Mouse (Mus musculus) adrenal gland, postnatal 36 days (tissue): ENCODE results near the gene Cdh10. TPM values are rescaled to one million over a fixed set of nuclear protein-coding genes. Genes with fewer than 3 reads are reported as not detected.

Source experiments
- DNase-seq, 2 experiments: peaks; one replicate each; pipeline ENCODE4 v3.0.0; 2021; ENCODE audit warnings: mixed read lengths in 1 of 2
- long read RNA-seq, 2 experiments: library from polyadenylated mRNA; stranded (forward); transcript quantifications; one replicate each; pipeline ENCODE4 v2.0.0; 2021; ENCODE audit warnings: borderline sequencing depth in 2 of 2
- total RNA-seq, 2 experiments: library from RNA; stranded (reverse); gene quantifications; 2 replicates each; pipeline ENCODE4 v1.2.3; 2021

The Cdh10 gene
- total RNA-seq, result under 1 TPM in 1 of 2 experiments, not detected in 1; 0.26 TPM
- long read RNA-seq, experiment 1, result 0 reads
- long read RNA-seq, experiment 2, result 0 reads

DNA sequence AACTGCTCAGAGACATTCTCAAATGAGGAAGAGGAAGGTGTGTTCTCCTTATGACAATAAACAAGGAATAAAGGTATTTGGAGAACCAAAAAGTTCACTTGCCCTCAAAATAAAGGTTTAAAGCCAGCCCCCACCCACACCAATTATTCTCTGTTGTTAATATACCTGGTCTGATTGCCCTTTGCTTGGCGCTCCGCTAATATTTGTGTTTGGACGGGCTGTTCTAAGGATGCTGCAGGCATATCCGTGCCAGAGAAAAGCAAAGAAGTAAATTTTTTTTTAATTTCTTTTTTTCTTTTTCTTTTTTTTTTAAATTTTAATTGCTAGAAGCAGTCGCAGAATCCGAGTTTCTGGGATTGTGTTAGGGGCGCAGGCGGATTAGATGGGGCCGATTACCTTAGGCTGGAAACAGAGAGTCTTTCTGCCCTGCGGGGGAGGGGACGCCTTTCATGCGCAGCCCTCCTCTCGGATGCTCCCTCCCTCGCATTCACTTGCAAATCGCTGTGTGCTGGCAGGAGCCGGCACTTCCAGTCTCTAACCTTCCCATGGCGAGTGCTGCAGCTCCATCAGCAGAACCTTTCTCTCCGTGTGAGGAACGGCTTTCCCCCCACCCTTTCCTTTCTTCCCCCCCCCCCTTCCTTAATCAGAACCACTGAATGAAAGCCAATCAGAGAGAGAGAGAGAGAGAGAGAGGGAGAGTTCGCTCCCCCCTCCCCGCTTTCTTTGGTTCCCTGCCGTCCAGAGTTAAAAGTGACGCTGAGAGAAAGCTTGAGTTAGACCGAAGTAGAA, at the start of gene Cdh10:
Gene Cdh10 (plus strand): TSS at position 763 of the 789 bp plus-strand sequence.
- DNase-seq, result peak; percentile 12 to 13

DNA sequence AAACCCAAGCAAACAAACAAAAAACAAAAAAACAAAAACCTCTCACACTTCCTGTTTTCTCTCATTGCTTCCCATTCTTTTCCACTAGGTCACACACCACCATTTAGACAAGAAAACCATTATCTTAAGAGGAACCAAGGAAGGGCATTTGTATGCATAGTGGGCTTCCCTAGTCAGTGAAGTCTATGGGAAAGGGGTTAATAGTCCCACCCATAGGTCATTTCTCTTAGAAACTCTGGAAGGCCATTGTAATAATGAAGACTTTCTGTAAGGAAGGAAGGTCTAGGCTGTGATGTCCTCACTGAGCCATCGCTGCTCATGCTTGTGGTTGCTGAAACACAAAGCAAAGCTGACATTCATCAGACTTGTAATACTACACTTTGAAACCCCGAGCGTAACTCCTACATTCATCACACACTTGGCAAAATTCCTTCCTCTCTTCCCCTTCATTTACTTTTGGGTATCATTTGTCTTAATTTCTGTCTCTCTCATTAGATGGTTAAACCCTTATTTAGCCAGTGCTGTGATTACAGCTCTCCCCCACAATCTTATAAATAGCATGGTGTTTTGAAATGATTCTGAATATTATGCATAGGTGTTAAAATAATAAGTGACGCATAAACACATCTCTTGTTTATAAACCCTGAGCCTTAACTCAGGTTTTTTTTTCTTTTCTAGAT, 9.5 kb upstream of the Cdh10 start:
- DNase-seq, result no peak

DNA sequence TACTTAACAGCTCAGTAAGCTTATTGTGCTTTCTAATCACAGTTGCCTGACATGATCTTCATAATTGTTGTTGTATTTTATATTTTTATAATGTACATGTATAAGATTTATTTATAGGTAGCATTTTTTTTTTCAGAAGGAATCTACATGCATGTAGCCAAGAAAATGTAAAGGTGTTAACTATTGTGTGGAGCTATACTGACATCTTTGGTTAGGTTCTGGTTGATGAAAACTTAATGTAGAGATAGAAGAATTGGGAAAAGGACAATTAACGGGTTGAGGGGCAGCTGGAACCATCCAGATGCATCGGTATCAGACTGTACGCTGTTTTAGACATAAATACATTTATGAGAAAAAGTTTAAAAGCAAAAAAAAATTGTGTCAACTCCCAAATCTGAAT, 1.0 kb upstream of the Cdh10 start:
- DNase-seq, result no peak

DNA sequence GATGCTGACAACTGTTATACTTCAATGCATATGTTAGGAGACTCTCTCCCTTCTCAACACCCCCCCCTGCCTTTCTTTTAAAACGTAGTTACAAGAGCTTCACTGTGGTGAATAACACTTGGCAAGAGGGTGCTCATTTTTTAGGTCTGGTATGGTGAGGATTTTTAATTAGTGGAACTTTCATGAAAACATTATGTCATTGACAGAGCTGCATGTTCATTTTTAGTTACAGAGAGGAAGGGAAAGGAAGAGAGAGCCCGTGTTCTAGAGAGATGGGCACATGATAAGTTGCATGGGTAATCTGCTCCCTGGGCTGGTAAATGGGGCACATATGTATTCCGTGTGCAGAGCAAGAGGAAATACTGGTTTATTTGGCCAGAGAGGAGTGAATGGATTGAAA, 1.5 kb downstream of the Cdh10 start:
- DNase-seq, result no peak

DNA sequence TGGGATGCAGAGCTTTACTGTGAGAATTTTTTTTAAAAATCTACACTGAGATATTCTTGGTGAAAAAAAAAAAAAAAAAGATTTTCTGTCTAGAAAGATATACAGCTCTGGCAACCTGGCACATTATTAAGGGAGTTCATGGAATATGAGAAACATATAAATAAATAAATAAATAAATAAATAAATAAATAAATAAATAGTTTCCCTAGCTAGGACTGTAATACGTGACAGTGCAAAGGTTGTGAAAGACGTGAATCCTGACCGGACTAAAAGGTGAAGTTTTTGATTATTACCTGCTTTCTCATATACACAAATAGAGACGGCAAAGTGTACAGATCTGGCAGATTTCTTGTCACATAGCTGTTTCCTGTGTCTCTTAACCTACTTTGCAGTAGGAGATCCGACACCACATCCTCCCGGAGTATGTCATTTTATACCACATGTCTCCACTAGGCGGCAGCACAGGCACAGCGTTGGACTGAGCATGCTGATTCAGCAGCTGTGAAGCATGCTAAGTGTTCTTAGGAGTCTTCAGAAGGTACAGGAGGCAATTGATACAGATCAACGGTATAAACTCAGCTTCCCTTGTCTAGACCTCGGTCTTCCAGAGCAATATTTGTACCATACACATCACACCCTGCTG, 2.5 kb downstream of the Cdh10 start:
- peak; percentile 77 to 82 for DNase-seq

DNA sequence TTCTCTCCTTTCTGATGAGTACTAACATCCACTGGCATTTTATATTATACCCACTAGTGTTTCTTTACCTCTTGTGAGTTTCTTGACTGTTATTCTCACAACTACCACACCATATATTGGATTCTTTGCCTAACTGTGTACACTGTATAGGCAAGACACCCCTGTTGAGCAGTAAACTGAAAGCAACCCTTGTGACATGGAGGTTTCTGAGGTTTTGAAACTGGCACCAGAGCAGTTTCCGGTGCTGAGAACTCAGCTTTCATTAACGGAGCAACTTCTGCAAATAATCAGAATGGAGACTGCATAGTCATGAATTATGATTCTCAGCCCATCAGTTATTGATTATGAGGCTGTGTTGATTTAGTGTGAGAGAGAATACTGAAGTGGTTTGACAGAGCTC, 4.7 kb downstream of the Cdh10 start:
- no peak for DNase-seq

DNA sequence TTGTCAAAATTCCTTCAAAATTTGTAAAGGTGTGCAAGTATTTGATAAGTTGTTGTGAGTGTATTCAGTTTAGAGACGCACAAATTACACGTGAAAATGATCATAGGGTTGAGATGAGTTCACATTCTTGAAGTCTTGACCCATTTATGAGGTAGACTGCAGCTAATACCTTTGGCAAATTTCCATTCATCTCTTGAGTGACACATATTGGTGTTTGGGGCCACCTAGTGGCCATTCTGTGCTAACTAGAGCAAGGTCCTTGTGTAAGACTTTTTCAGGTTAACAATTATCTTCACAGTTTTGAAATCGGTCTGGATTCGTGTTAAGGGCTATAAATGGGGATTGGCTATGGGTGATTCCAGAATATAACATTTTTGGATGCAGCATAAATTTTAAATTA, 13.5 kb downstream of the Cdh10 start:
- peak; percentile 50 to 51 for DNase-seq

DNA sequence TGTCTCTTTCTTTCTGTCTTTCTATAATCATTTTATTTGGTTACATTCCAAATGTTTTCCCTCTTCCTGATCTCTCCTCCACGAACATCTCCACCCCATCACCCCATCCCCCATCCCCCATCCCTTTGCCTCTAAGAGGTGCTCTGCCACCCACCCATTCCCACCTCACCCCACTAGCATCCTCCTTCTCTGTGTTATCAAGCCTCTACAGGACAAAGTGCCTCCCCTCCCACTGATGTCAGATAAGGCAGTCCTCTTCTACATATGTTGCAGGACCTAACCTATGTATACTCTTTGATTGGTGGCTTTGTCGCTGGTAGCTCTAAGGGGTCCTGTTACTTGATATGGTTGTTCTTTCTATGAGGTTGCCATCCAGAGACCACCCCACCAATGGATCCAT, 23.0 kb downstream of the Cdh10 start:
- DNase-seq, result no peak

DNA sequence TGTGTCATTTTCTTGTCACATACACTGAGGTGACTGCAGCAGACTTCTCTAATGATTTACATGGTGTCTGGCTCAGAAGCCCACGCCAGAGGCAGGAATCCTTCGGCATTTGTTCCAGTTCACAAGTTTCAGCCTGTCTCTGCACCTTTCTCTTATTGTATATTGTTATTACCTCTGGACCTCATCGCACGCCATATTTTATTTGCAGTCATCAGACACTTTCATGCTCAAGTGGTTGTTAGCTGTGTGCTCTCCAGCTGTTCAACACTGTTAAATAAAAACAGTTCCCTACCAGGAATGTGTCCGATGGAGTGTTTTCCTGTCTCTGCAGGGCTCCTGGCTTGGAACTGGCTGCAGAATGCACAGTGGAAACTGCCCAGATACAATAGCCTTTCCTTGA, 26.1 kb downstream of the Cdh10 start:
- DNase-seq, result no peak

DNA sequence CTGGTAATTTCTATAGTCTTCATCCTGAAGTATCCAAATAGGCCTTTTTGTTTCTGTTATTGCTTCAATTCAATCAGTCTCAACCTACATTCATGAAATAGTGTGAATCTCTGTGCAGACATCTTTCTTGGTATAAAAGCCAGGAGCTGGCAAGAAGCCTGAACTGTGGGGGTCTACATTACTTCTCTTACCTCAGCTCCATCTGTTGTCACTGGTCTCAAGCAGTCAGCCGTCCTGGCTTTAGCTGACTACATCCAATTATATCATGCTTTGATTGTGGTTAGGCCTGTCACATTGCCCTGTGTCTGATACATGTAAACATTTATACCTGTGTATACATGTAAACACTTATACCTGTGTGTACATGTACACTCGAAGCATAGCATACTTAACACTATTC, 31.8 kb downstream of the Cdh10 start:
- DNase-seq, result no peak

DNA sequence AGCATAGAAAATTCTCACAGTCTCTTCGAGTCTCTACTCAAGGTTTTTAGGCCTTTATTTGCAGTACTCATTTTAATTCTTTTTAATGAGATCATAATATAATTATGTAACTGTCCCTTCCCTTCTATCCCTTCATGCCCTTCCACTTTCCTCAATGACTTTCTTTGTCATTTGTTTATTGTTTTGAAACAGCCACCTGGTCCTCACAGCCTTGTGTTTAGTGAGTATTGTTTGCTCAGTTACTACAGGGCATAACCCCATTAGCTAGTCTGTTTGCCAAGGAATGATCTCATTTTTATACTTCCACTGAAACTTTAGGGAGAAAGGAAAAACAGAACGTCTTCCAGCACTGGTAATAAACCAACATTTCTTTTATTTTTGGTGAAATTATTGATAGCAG, 39.4 kb downstream of the Cdh10 start:
- no peak for DNase-seq

DNA sequence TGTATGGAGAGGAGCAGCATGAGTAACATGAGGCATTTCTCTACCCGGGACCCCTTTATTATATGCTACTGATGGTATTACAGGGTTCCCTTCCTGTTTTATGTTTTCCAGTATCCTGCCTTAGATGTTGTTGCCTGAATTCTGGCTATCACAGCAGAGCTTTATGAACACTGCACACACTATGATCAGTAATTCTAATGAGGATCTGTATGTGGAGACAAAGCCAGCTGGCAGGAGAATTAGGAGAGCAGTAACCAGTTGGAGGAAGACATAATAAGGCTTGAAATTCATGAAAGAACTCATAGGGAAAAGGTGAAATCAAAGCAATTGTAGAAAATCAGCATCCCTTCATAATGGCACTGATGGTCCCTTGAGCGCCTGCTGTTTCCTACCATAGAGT, 51.1 kb downstream of the Cdh10 start:
- DNase-seq, result no peak

DNA sequence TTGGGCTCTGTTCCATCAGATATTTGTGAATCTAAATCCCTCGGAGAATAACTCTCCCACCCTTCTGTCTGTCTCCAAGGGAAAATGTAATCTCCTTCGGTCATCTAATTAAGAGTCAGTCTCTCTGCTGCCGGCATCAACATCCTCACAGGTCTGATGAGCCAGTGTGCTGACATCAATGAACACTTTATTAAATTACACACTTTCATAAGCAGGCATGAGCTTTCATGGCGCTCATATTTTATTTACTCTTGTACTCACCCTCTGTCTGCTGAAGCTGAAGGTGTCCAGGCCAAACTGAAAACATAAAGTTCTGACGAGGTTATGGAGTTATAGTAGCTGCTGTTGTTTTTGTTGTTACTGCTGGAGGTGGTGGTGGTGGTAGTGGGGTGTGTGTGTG, 62.7 kb downstream of the Cdh10 start:
- no peak for DNase-seq

DNA sequence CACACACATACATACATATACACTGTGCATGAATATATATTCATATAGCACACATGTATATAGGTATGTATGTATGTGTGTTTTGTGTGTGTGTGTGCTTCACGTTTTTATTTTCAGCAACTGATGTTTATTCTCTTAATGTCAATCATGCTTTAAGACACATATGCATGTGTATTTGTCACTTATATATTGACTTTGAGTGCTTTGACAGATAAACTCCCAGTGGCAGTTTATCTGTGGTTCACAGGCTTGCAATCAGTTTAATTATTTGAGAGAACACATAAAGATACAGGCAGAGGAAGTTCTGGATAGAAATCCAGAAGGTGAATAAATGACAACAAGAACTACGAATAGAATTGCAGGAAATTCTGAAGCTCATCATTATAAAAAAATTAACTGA, 67.9 kb downstream of the Cdh10 start:
- no peak for DNase-seq

DNA sequence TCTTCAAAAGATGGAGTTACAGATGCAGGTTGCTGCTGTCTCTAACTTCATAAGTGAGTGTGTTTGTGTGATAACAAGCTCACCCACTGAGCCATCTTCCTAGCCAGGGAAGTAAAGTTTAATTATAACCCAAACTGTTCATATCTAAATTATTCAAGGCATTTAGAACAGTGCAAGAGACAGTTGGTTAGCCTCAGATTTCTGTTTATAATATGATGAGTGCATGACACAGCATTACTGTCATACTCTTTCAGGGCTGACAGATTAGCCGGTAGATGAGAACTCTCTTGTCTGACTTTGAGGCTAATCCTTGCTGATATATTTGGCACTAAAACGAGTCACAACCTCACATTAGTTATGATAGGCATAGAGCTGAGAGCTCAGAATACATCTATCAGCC, 70.2 kb downstream of the Cdh10 start:
- DNase-seq, result no peak

DNA sequence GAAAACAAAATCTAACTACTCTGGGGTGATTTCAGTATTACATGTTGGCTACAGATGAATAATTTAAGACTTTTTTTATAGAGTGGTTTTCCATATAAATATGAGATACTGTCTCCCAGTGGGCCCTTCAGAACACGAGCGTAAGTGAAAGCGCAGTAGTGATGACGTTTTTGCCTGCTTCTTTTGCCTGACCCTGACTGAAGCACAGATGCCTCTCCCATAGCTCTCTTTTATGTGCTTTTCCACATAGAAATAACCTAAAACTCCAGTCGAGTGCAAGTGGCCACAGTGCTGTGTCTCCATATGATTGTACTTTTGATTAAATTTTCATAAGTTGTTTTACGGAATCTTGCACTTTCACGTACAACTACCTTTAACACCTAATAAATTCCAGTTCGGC, 71.6 kb downstream of the Cdh10 start:
- no peak for DNase-seq

DNA sequence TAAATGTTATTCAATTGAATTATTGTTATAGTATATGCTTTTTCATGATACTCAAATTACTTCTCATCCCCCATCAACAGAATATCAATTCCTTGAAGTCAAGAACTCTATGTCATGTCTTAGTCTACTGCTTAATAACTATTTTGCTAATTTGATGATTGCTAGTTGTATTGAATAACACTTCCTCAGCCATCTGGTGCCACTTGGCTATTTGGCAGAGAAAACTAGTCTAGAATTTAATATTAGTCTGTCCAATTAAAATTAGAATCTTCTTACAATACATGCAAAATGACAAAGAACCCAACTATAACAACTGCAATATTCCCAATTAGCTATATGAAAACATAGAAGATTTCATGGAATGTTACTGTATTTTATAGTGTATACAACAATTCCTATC, 82.0 kb downstream of the Cdh10 start:
- no peak for DNase-seq

DNA sequence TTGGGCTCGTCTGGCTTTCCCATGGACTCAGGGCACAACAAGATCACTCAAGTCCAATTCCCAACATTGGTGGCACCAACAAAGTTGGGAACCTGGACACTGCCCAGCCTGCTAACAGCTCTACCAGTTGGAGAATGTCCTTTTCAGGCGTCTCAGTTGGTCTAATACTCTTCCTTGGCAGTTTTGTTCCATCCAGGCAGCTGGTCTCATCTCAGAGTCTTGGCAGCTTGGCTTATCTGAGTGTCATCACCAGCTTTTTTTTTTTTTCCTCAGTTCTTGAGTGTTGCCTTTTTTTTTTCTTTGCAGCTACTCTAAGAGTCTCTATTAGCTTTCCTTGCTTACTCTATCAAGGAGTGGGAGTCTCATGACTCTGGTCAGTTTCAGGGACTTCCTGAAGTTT, 85.4 kb downstream of the Cdh10 start:
- DNase-seq, result no peak

DNA sequence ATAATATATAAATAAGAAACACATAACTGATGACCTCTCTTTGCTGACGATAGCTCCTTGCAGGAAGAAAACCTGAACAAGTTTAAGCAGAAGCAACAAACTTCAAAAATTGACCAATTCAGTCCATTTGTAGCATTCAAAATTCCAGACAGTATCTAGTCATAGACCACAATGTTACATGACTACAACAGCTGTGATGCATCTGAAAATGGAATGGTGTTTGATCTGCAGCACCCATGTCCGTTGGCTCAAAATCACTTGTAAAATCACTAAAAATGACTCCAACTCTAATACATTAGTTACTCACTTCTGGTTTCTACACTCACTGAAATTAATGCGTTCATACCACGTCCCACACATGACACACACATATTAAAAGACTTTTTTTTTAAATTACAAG, 91.9 kb downstream of the Cdh10 start:
- no peak for DNase-seq

DNA sequence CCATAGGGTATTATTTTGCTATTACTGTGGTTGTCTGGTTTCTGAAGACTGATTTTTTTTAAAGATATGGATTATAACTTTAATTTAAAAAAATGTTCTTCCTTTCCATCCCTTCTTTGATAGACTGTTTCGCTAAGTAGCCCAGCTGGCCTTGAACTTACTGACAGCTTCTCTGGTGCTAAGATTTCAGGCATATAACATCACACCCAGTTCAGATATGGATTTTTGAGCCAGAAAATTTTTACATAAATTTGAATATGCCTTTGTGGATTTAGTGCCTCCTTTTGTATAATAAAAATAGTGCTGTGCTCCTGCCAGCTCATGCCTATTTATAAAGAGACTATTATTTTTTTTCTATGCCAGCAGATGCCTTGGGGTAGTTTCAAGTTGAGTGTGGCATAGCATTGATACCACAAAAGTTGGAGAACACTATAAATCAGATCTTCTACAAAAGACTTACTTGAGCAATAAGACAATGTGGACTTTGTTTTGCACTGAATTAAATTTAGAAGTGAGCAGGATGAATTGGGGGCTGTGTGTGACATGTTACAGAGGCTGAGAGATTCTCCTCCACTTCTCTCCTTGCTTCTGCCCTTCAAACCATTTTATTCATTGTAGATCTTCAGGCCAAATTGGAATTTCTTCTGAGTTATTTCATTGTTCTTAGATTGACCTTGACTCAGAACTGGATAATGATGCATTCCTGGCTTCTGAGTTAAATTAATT, 106.8 kb downstream of the Cdh10 start:
- no peak for DNase-seq

DNA sequence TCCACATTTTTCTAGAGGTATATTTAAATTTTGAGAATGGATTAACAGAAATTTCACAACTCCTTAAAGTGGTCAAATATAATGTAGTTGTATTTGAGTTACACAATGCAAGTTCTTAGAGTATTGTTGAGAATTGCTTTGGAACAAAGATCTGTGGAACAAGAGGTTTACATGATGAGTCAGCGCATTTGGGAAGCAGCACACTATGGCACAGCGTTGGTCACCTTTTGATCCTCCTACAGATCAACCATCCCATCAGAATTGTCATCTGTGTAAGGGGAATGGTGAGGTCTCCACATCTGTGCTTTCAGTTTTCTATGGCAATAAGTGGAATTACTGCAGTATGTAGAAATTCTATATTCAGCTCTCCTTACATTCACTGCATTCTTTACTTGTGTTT, 108.2 kb downstream of the Cdh10 start:
- no peak for DNase-seq

DNA sequence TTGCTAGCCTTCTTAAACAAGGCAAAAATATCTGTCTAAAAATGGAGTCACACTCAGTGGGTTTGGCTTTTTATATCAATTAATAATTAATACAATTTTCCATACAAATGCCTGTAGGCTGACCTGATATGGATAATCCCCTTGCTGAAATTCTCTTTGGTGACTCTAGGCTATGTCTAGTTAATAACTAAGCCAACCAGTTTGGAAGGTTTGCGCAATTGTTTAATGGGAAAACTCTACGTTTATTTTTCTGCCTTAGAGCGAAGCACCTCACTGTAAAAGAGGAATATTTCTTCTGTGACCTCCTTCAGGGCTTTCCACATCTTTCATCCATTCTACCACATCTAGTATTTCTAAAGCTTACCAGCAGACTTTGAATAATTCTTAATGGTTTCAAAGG, 133.5 kb downstream of the Cdh10 start:
- no peak for DNase-seq

DNA sequence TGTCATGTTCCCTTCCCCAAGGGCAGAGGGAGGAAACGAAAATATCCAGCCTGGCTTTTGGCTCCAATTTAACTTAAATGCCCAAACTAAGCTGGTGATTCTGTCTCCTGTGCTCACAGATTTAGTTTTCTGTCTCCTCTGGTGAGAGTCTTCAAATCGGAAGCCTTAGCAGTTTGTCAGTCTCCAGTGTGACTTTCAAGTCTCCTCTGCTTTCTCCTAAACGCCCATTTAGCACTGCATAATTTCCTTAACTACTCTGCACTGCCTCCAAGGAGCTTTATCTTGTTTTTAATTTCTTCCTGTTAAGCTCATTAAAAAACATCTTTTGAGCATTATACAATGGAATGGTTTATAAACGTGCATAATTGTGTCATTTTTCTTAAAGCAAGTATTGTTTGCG, 156.3 kb downstream of the Cdh10 start:
- DNase-seq, result no peak
